In the genomic region with DNA sequence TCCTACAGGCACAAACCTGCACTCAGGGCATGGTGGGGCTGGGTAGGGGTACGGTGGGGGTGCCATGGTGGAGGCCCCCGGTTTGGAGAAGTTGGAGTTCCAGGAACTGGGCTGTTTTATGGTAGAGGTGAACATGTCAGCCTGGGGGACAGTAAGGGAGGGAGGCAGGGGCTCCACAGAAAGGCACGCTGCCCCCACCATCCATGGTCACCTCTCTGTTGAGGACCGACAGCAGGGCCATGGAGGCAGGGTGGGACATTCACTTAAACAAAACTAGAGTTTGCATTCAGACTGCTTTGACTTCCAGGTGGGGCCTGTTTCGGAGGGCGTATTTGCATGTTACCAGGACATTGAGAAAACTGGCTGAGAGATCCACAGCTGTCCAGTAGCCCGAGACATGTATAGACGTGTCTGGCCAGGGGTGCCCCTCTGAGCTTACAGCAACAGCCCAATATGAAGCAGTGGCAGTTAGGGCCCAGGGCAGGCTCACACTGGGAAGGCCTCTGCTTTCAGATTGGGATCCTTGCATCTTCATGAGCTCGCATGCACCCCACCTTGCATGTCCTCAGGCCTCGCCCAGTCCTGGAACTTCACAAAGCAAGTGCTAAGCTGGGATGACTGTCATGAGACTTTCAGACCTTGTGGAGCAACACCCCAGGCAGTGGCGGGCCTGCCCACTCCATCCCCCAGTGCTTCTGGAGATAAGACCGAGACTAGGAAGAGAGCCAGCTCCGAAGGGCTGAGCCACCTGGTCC, we compare ENCODE assay signal across 9 mouse cellular contexts. TPM values are rescaled to one million over a fixed set of nuclear protein-coding genes. Genes with fewer than 3 reads are reported as not detected.
DNase-seq lines count a peak whose midpoint lies in the region; ATAC-seq and TF ChIP-seq lines count a peak whose summit lies in the region.
"Had no signal": no experiment of that assay in that cellular context is flagged by ENCODE, and none has a peak within 500 bp of the region (broad histone marks: within the 10 kb centered on the region; RNA-seq: fewer than 3 reads in every experiment).

No protein-coding gene starts in this region.

- peak; percentile 61; the same call in 1 of the 2 replicates for TF ChIP-seq POLR2A in embryonic fibroblast, embryonic 13.5 days (IDR thresholded peaks at IDR 0.05; ENCODE audit: low read depth, low read length)

- TF ChIP-seq CTCF in embryonic fibroblast, embryonic 13.5 days (IDR thresholded peaks at IDR 0.05; ENCODE audit: borderline replicate concordance, insufficient read depth, low read length): no peak

- no peaks in the 10 kb centered on the region for H3K36me3 ChIP-seq in intestine, embryonic 16.5 days (ENCODE audit: control insufficient read depth, insufficient read depth, low read length)
- H3K36me3 ChIP-seq in stomach, embryonic 15.5 days: no peaks in the 10 kb centered on the region
- no peaks in the 10 kb centered on the region for H3K36me3 ChIP-seq in hindbrain, embryonic 13.5 days
- H3K36me3 ChIP-seq: neural tube, embryonic 12.5 days had no signal

- WGBS in intestine, embryonic 16.5 days: 62% methylated on average over 13 of the region's 13 CpGs
- 53% methylated on average over 13 of the region's 13 CpGs for WGBS in stomach, embryonic 15.5 days
- WGBS in hindbrain, embryonic 13.5 days: 76% methylated on average over 13 of the region's 13 CpGs

- intact Hi-C loops in left cerebral cortex, postnatal 25 days (cut with DNase I): no loop called here

- H3K27ac ChIP-seq in embryonic fibroblast, embryonic 13.5 days (ENCODE audit: insufficient read depth, low read length): peak overlapping the region; percentile 98
- H3K27ac ChIP-seq in intestine, embryonic 16.5 days (ENCODE audit: low read length): no peak overlapping the region
- peak overlapping the region; percentile 77 for H3K27ac ChIP-seq in stomach, embryonic 15.5 days
- no peak overlapping the region for H3K27ac ChIP-seq in hindbrain, embryonic 13.5 days
- H3K27ac ChIP-seq: neural tube, embryonic 12.5 days had no signal

- ATAC-seq in intestine, embryonic 16.5 days: peak; percentile 43
- peak; percentile 20; the same call in 1 of the 2 replicates for ATAC-seq in stomach, embryonic 15.5 days (ENCODE audit: insufficient read depth, low FRiP score, low read depth)
- ATAC-seq in hindbrain, embryonic 13.5 days (ENCODE audit: low FRiP score): no peak

- peak overlapping the region; percentile 73 for H3K4me3 ChIP-seq in embryonic fibroblast, embryonic 13.5 days (ENCODE audit: insufficient read depth, low read length)
- no peak overlapping the region for H3K4me3 ChIP-seq in intestine, embryonic 16.5 days (ENCODE audit: low read length)
- H3K4me3 ChIP-seq in stomach, embryonic 15.5 days (replicated peaks): no peak overlapping the region
- H3K4me3 ChIP-seq in hindbrain, embryonic 13.5 days: no peak overlapping the region
- H3K4me3 ChIP-seq: neural tube, embryonic 12.5 days had no signal

- no peaks in the 10 kb centered on the region for H3K27me3 ChIP-seq in intestine, embryonic 16.5 days (replicated peaks; ENCODE audit: control insufficient read depth, insufficient read depth, low read length)
- no peaks in the 10 kb centered on the region for H3K27me3 ChIP-seq in stomach, embryonic 15.5 days (replicated peaks)
- H3K27me3 ChIP-seq in hindbrain, embryonic 13.5 days: 0 out of 2 replicates have a peak, but pooled peaks cover 15% of the 10 kb centered on the region

- no peak overlapping the region for H3K4me2 ChIP-seq in intestine, embryonic 16.5 days (ENCODE audit: low read depth, low read length)
- peak overlapping the region; percentile 38; the same call in 1 of the 2 replicates for H3K4me2 ChIP-seq in stomach, embryonic 15.5 days
- H3K4me2 ChIP-seq in hindbrain, embryonic 13.5 days: no peak overlapping the region
- H3K4me2 ChIP-seq: neural tube, embryonic 12.5 days had no signal

- peaks cover 27% of the 10 kb centered on the region for H3K4me1 ChIP-seq in embryonic fibroblast, embryonic 13.5 days (ENCODE audit: control insufficient read depth, insufficient read depth, low read length)
- H3K4me1 ChIP-seq in intestine, embryonic 16.5 days (ENCODE audit: control insufficient read depth, insufficient read depth, low read length): peaks cover 52% of the 10 kb centered on the region
- peaks cover 59% of the 10 kb centered on the region for H3K4me1 ChIP-seq in stomach, embryonic 15.5 days
- peaks cover 25% of the 10 kb centered on the region for H3K4me1 ChIP-seq in hindbrain, embryonic 13.5 days (replicated peaks)

- no peaks in the 10 kb centered on the region for H3K9me3 ChIP-seq in intestine, embryonic 16.5 days (ENCODE audit: control insufficient read depth, low read length)
- H3K9me3 ChIP-seq in stomach, embryonic 15.5 days: no peaks in the 10 kb centered on the region
- no peaks in the 10 kb centered on the region for H3K9me3 ChIP-seq in hindbrain, embryonic 13.5 days
- H3K9me3 ChIP-seq: neural tube, embryonic 12.5 days had no signal

- peak; percentile 82 for DNase-seq in urinary bladder, postnatal 14 days (ENCODE audit: low spot score)
- DNase-seq in urinary bladder, adult 2 months (ENCODE audit: low spot score): no peak
- DNase-seq in left cerebral cortex, postnatal 25 days (ENCODE audit: low spot score in 2 of 2): no peak
- DNase-seq in cerebellum, adult 11 months: no peak

- H3K9ac ChIP-seq in intestine, embryonic 16.5 days (ENCODE audit: low read depth, low read length): no peak overlapping the region
- no peak overlapping the region for H3K9ac ChIP-seq in stomach, embryonic 15.5 days
- H3K9ac ChIP-seq in hindbrain, embryonic 13.5 days: no peak overlapping the region
- H3K9ac ChIP-seq: neural tube, embryonic 12.5 days had no signal

RNA-seq across cellular contexts. Expression of a gene that starts 8.7 kb away (rescaled TPM):
- 40.7 and 65.9 TPM in 2 replicates for polyA plus RNA-seq in urinary bladder, adult 2 months (2012; rRNA removed)
- polyA plus RNA-seq in embryonic fibroblast, embryonic 13.5 days (2011; ENCODE audit: insufficient read length, low read depth, missing spikeins): 170 and 211 TPM in 2 replicates
- 2.3 and 2.8 TPM in 2 replicates for polyA plus RNA-seq in intestine, embryonic 16.5 days (2015; fragmentation: Nextera tagmentation; extraction: Ambion mirVana)
- 3.8 and 4.7 TPM in 2 replicates for polyA plus RNA-seq in stomach, embryonic 15.5 days (2015; fragmentation: Nextera tagmentation; extraction: Ambion mirVana)
- 1 to 10 TPM; 5.3 to 5.5 TPM for total RNA-seq in left cerebral cortex, postnatal 25 days (2021)
- polyA plus RNA-seq in hindbrain, embryonic 13.5 days (2015; fragmentation: Nextera tagmentation; extraction: Ambion mirVana): 0.84 and 0.86 TPM in 2 replicates

RNA-seq across cellular contexts. Expression of a gene that starts 15.0 kb away (rescaled TPM):
- polyA plus RNA-seq in urinary bladder, adult 2 months (2012; rRNA removed): 4.5 and 5.3 TPM in 2 replicates
- polyA plus RNA-seq in embryonic fibroblast, embryonic 13.5 days (2011; ENCODE audit: insufficient read length, low read depth, missing spikeins): 13.0 and 18.5 TPM in 2 replicates
- 3.4 and 4.1 TPM in 2 replicates for polyA plus RNA-seq in intestine, embryonic 16.5 days (2015; fragmentation: Nextera tagmentation; extraction: Ambion mirVana)
- polyA plus RNA-seq in stomach, embryonic 15.5 days (2015; fragmentation: Nextera tagmentation; extraction: Ambion mirVana): 6.1 and 7.0 TPM in 2 replicates
- 10 to 100 TPM; 17.1 to 17.7 TPM for total RNA-seq in left cerebral cortex, postnatal 25 days (2021)
- 20.0 and 21.9 TPM in 2 replicates for polyA plus RNA-seq in hindbrain, embryonic 13.5 days (2015; fragmentation: Nextera tagmentation; extraction: Ambion mirVana)

RNA-seq across cellular contexts. Expression of a gene that starts 33.3 kb away (rescaled TPM):
- polyA plus RNA-seq in urinary bladder, adult 2 months (2012; rRNA removed): 38.7 and 38.8 TPM in 2 replicates
- polyA plus RNA-seq in embryonic fibroblast, embryonic 13.5 days (2011; ENCODE audit: insufficient read length, low read depth, missing spikeins): 0.30 and 4.2 TPM in 2 replicates
- 12.2 and 13.0 TPM in 2 replicates for polyA plus RNA-seq in intestine, embryonic 16.5 days (2015; fragmentation: Nextera tagmentation; extraction: Ambion mirVana)
- polyA plus RNA-seq in stomach, embryonic 15.5 days (2015; fragmentation: Nextera tagmentation; extraction: Ambion mirVana): 14.5 and 16.8 TPM in 2 replicates
- 10 to 100 TPM in 1 of 2 experiments, 1 to 10 TPM in 1; 9.3 to 10.7 TPM for total RNA-seq in left cerebral cortex, postnatal 25 days (2021)
- 6.4 and 7.0 TPM in 2 replicates for polyA plus RNA-seq in hindbrain, embryonic 13.5 days (2015; fragmentation: Nextera tagmentation; extraction: Ambion mirVana)

RNA-seq across cellular contexts. Expression of a gene that starts 35.4 kb away (rescaled TPM):
- 17.0 and 22.2 TPM in 2 replicates for polyA plus RNA-seq in urinary bladder, adult 2 months (2012; rRNA removed)
- 44.1 and 53.6 TPM in 2 replicates for polyA plus RNA-seq in embryonic fibroblast, embryonic 13.5 days (2011; ENCODE audit: insufficient read length, low read depth, missing spikeins)
- polyA plus RNA-seq in intestine, embryonic 16.5 days (2015; fragmentation: Nextera tagmentation; extraction: Ambion mirVana): 69.2 and 79.6 TPM in 2 replicates
- 97.0 and 100 TPM in 2 replicates for polyA plus RNA-seq in stomach, embryonic 15.5 days (2015; fragmentation: Nextera tagmentation; extraction: Ambion mirVana)
- 10 to 100 TPM in 1 of 2 experiments, 1 to 10 TPM in 1; 9.5 to 10.6 TPM for total RNA-seq in left cerebral cortex, postnatal 25 days (2021)
- 55.3 and 60.5 TPM in 2 replicates for polyA plus RNA-seq in hindbrain, embryonic 13.5 days (2015; fragmentation: Nextera tagmentation; extraction: Ambion mirVana)

Comparison
In these comparisons a context has a peak if more than half of its experiments do, and no peak if none do; other contexts are left out.
1. H3K27ac ChIP-seq: peak in embryonic fibroblast, embryonic 13.5 days (single experiment) and stomach, embryonic 15.5 days (single experiment); none in intestine, embryonic 16.5 days (single experiment) and hindbrain, embryonic 13.5 days (single experiment).